Mouse (Mus musculus): ENCODE data around the gene Lmntd1.

DNA sequence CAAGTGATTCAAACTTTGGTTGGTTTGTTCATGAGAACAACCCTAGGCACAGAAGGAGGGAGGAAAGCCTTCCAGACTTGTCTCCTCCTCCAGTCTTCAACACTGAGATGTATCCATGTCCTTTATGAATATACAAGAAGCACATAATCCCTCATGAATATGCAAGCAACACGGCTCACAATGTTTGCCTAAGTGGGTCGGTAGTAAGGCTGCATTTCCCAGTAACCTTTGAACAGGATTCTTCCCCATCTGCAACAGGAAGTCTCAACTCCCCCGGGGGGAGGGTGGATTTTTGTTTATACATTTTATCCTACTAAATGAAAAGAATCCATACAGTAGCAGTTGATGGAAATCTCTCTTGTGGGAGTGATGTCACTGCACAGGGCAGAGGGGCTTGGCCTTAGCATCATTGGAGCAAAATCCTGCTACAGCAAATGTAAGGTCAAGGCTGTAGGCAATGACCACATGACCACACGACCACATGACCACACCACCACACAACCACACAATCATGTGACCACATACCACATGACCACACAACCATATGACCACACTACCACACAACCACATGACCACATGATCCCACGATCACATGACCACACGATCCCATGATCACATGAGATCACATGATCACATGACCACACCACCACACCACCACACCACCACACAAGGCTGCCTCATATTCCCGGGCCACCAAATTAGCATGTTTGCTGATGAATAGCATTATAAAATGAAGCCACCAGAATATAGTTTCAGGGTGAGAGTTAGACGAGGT is 40.1 kb upstream of the Lmntd1 start:
- TF ChIP-seq CTCF (IDR thresholded peaks at IDR 0.05; ENCODE audit: low read depth) (no peak), EP300 (IDR thresholded peaks at IDR 0.05; ENCODE audit: low read depth) (no peak)

Data from liver, postnatal 0 days (tissue).